Mouse (Mus musculus) cerebellum, adult 2 months (tissue): ENCODE measurements at regions not wholly inside any gene's neighbourhood (a gene's known extent, or its start where the extent isn't known, plus 50 kb on each side); places are given as distances from the start of the nearest gene placed in this dataset.

Experiments
- DNase-seq, 2 experiments: peaks; one replicate each; pipeline ENCODE4 v3.0.0; 2021
- H3K27ac ChIP-seq: fragments of 200-500 bp; 2 replicates; pipeline ENCODE4 v1.5.1; 2012; ENCODE audit warnings: low read length, control low read depth, inconsistent platforms; ENCODE audit not compliant: insufficient read depth
- H3K27me3 ChIP-seq: fragments of 200-500 bp; 2 replicates; pipeline ENCODE4 v1.6.1; 2012; ENCODE audit warnings: inconsistent platforms, mild to moderate bottlenecking, low read length, moderate library complexity; ENCODE audit not compliant: control insufficient read depth, insufficient read depth
- H3K4me1 ChIP-seq: fragments of 200-500 bp; 2 replicates; pipeline ENCODE4 v1.6.1; 2011; ENCODE audit warnings: low read length; ENCODE audit not compliant: control insufficient read depth, insufficient read depth
- H3K4me3 ChIP-seq: fragments of 200-500 bp; replicated peaks from 2 replicates; pipeline ENCODE3; 2011; ENCODE audit warnings: mild to moderate bottlenecking, low read depth, low read length, control low read depth; ENCODE audit not compliant: insufficient read depth
- CTCF ChIP-seq: fragments of 200-500 bp; IDR thresholded peaks from 2 replicates; pipeline ENCODE4 v1.5.1; 2011; ENCODE audit warnings: low read depth, mild to moderate bottlenecking, control low read depth, low read length, moderate library complexity, borderline replicate concordance; ENCODE audit not compliant: insufficient read depth
- POLR2A ChIP-seq: fragments of 200-500 bp; IDR thresholded peaks from 2 replicates; pipeline ENCODE4 v1.6.1; 2011; ENCODE audit warnings: low read length, control low read depth, borderline replicate concordance; ENCODE audit not compliant: insufficient read depth
- WGBS: fragments of 180-500 bp; shearing (Covaris S2); methylation state at CpG from one replicate; pipeline ENCODE4 v1.1.7; 2018; 5-methylcytosine and 5-hydroxymethylcytosine counted together

DNA sequence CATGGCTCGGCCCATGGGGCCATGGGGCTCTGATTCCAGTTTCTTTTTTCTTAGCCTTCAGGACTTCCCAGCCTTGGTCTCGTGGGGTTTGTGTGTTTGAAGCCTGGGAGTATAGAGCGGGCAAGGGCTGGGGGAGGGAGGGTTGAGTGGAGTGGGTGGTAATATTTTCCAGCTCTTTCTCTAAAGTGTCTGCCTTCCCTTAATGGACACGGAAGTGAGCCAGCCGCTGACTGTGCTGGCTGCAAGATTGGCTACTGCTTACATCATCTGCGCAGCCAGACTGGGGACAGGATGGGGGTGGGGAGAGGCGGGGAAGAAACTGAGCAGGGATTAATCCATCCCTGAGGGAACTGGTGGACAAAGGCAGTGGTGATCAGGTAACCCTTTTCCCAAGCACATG, 52.3 kb downstream of the Tnp1 start:
- Histone ChIP-seq H3K4me1 (peaks cover 20% of the 10 kb centered on the region), H3K4me3 (no peak overlapping the region), H3K27ac (no peak overlapping the region), H3K27me3 (no peaks in the 10 kb centered on the region)
- no peak for TF ChIP-seq POLR2A
- DNase-seq, result peak in 1 of 2 experiments; percentile 14
- 53% methylated on average over 7 of the region's 7 CpGs for WGBS

DNA sequence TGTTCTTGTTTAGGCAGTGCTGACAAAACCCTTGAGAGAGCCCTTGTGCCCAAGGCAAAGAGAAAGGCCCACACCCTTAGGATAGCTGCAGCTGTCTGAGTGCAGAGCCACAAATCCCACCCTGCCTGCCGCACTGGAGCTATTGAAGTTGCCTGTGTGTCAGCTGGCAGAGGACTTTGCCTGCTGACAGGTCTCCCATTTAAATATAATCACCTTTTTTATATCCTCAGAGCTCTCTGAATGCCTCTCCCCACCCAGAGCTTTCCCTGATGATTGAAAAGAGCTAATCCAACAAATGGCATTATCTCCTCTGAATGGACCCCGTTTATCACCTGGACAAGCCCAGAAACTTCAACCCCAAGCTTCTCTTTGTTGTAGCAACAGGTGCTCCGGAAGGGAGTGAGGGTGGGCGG, 55.5 kb downstream of the Tnp1 start:
- Histone ChIP-seq H3K4me1 (0 out of 2 replicates have a peak, but pooled peaks cover 3% of the 10 kb centered on the region), H3K27ac (no peak overlapping the region), H3K4me3 (no peak overlapping the region), H3K27me3 (no peaks in the 10 kb centered on the region)
- 40% methylated on average over 4 of the region's 4 CpGs for WGBS
- TF ChIP-seq CTCF (no peak), POLR2A (no peak)
- DNase-seq, result no peak

DNA sequence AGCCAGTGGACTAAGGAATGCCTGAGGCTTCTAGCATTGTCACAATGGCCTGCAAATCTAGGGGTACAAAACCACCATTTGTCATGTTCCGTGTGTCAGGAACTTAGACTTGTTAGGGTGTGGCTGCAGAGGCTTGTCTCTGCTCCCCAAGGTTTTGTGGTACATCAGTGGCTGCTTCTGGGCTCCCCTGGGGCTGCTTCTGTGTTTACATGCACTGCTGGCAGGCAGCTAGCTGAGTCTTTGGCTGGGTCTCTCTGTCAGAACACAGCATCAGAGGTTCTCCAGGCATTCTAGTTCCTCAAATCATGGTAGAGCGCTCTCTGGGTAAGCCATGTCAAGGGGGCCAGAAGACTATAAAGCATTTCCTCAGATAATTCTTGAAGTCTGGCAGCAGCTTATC, 60.3 kb downstream of the Tnp1 start:
- TF ChIP-seq CTCF (no peak), POLR2A (no peak)
- whole genome bisulfite sequencing, result 95% methylated on average over 2 of the region's 2 CpGs
- Histone ChIP-seq H3K4me1 (peaks cover 7% of the 10 kb centered on the region), H3K27ac (no peak overlapping the region), H3K4me3 (no peak overlapping the region), H3K27me3 (no peaks in the 10 kb centered on the region)
- no peak for DNase-seq

DNA sequence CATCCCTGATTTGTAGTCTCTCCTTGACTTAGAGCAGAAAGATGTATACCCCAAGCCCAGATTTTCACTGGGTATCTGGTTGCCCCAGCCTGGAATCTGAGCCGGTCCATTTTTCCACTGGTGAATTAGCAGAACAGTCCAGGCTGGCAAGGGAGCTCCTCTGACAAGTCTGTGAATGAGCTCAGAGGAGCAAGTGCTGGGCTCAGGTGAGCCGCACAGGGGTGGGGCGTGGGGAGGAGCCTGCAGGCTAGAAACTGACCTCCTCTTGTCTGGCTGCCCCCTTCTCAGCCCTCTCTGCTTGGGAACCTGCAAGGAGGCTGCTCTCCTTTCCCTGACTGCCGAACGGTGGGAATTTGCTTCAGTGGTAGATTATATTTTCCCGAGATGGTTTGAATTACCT, 62.8 kb downstream of the Tnp1 start:
- no peak for DNase-seq

DNA sequence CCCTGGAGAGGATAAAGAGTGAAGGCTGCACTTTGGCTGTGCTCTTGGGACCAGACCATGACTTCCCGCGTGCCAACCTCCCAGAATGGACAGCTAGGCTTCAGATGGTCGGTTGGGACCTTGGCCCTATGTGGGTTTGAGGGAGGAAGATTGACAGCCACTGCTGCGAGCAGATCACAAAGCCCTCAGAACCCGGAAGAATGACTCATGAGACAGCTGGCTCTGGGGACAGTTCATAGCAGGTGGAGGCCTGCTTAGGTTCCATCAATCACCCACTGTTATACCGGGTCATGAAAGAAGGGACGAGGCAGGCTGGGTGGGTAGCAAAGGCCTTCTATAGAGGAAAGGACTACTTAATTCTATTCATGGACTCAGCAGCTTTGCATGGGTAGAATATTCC, 63.9 kb downstream of the Tnp1 start:
- TF ChIP-seq CTCF, result no peak
- TF ChIP-seq POLR2A, result no peak
- Histone ChIP-seq H3K4me3 (no peak overlapping the region), H3K27me3 (no peaks in the 10 kb centered on the region), H3K4me1 (peaks cover 7% of the 10 kb centered on the region), H3K27ac (no peak overlapping the region)
- WGBS, result 43% methylated on average over 7 of the region's 7 CpGs
- DNase-seq, result peak in 1 of 2 experiments; percentile 27

More for the DNA sequence above, 62.8 kb downstream of the Tnp1 start:
- H3K4me3 ChIP-seq, result no peak overlapping the region
- no peaks in the 10 kb centered on the region for H3K27me3 ChIP-seq
- H3K27ac ChIP-seq, result no peak overlapping the region
- 82% methylated on average over 6 of the region's 6 CpGs for WGBS
- peaks cover 7% of the 10 kb centered on the region for H3K4me1 ChIP-seq
- TF ChIP-seq POLR2A (no peak), CTCF (no peak)

DNA sequence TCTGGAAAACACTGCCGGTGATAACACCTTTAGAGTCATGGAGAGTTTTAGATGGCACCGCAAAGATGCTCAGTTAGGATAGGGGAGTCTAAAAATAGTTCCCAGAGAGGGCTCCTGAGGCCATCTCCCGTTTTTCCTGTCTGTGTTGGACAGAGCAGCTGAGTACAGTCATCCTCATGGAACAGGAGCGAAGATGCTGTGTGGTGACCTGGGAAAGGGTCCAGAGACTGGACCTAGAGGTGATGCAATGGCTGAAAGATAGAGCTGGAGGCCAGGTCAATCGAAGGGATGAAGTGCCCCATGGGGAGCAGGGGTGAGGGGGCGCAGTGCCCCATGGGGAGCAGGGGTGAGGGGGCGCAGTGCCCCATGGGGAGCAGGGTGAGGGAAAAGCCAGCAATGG, 64.3 kb downstream of the Tnp1 start:
- TF ChIP-seq POLR2A (no peak), CTCF (no peak)
- Histone ChIP-seq H3K27me3 (no peaks in the 10 kb centered on the region), H3K4me3 (no peak overlapping the region), H3K4me1 (peaks cover 7% of the 10 kb centered on the region), H3K27ac (no peak overlapping the region)
- 43% methylated on average over 7 of the region's 7 CpGs for WGBS
- peak in 1 of 2 experiments; percentile 30 for DNase-seq

DNA sequence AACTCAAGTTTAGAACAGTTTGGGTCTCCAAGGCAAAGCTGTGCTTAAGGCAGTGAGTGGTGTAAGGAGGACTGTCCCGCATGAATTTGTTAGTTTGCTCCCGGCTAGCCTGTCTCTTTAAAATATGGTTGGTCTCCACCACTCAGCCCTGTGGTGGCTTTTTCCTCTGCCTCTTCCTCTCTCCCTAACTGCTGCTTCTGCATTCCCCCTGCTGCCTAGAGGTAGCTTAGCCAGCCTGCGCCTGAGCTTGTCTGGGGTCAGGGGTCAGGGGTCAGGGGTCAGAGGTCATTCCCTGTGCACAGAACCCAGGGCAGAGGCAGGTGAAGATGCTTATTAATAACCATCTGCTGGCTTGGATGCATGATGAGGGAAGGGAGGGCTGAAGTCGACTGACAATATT, 69.5 kb downstream of the Tnp1 start:
- DNase-seq, result no peak
- Histone ChIP-seq H3K27me3 (no peaks in the 10 kb centered on the region), H3K4me1 (peaks cover under 1% of the 10 kb centered on the region; the same call in 1 of the 2 replicates), H3K27ac (no peak overlapping the region), H3K4me3 (no peak overlapping the region)
- 55% methylated on average over 4 of the region's 4 CpGs for WGBS
- TF ChIP-seq CTCF (no peak), POLR2A (no peak)

DNA sequence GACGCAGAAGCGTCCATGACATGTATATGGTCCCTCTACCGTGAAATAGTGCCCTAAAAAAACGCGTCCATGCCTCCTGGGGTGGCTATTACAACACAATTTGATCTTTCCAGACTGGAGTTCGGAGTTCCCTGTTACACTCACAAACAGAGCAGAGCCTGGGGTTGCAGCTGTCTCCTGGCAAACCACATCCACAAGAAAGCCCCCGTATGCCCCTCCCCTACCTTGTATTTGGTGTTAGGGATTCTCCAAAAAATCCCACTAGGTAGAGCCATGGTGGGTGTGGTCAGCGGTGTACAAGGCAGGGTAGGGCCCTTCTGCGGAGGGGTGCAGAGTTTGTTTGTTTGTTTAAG, 70.0 kb downstream of the Tnp1 start:
- TF ChIP-seq CTCF, result no peak
- no peak for TF ChIP-seq POLR2A
- Histone ChIP-seq H3K4me1 (no peaks in the 10 kb centered on the region), H3K27ac (no peak overlapping the region), H3K27me3 (no peaks in the 10 kb centered on the region), H3K4me3 (no peak overlapping the region)
- 53% methylated on average over 9 of the region's 9 CpGs for WGBS
- DNase-seq, result no peak
